Mouse (Mus musculus): ENCODE measurements around the gene Ctnna3. TPM values are rescaled to one million over a fixed set of nuclear protein-coding genes. Genes with fewer than 3 reads are reported as not detected.

The Ctnna3 gene
- polyA plus RNA-seq, 1 experiment from 2014 or later, result 0.42 TPM

- no peak overlapping the region for H3K9ac ChIP-seq (ENCODE audit: low read depth, low read length)
- no peaks in the 10 kb centered on the region for H3K9me3 ChIP-seq (ENCODE audit: control insufficient read depth, low read length)
- H3K36me3 ChIP-seq (ENCODE audit: control insufficient read depth, insufficient read depth, low read length), result no peaks in the 10 kb centered on the region
- no peak for ATAC-seq (ENCODE audit: low FRiP score)
- WGBS, result 86% methylated on average over 4 of the region's 4 CpGs
- H3K4me1 ChIP-seq (replicated peaks; ENCODE audit: control insufficient read depth, insufficient read depth, low read length), result no peaks in the 10 kb centered on the region
- H3K4me2 ChIP-seq (replicated peaks; ENCODE audit: low read depth, low read length), result no peak overlapping the region
- H3K27ac ChIP-seq (ENCODE audit: low read depth, low read length), result no peak overlapping the region
- H3K4me3 ChIP-seq (ENCODE audit: low read depth, low read length), result no peak overlapping the region
- no peak for DNase-seq (ENCODE audit: low spot score)
- no peaks in the 10 kb centered on the region for H3K27me3 ChIP-seq (ENCODE audit: control insufficient read depth, insufficient read depth, low read length)
Measured at GRCm38 (mm10) chr10:63839011-63839410, 409.1 kb downstream of the Ctnna3 start.

GRCm38 (mm10) chr10:63851946-63852345, 422.0 kb downstream of the Ctnna3 start:
- 85% methylated on average over 4 of the region's 4 CpGs for WGBS
- ATAC-seq (ENCODE audit: low FRiP score), result no peak
- H3K27ac ChIP-seq (ENCODE audit: low read depth, low read length), result no peak overlapping the region

GRCm38 (mm10) chr10:63869123-63869522, 439.2 kb downstream of the Ctnna3 start:
- no peak for DNase-seq (ENCODE audit: low spot score)
- Histone ChIP-seq H3K4me2 (replicated peaks; ENCODE audit: low read depth, low read length) (no peak overlapping the region), H3K4me3 (ENCODE audit: low read depth, low read length) (no peak overlapping the region), H3K27ac (ENCODE audit: low read depth, low read length) (no peak overlapping the region), H3K9me3 (ENCODE audit: control insufficient read depth, low read length) (no peaks in the 10 kb centered on the region), H3K36me3 (ENCODE audit: control insufficient read depth, insufficient read depth, low read length) (no peaks in the 10 kb centered on the region), H3K4me1 (replicated peaks; ENCODE audit: control insufficient read depth, insufficient read depth, low read length) (no peaks in the 10 kb centered on the region), H3K27me3 (ENCODE audit: control insufficient read depth, insufficient read depth, low read length) (no peaks in the 10 kb centered on the region), H3K9ac (ENCODE audit: low read depth, low read length) (no peak overlapping the region)
- ATAC-seq (ENCODE audit: low FRiP score), result no peak
- WGBS, result 92% methylated on average over 7 of the region's 7 CpGs

More at GRCm38 (mm10) chr10:63851946-63852345, 422.0 kb downstream of the Ctnna3 start:
- no peaks in the 10 kb centered on the region for H3K9me3 ChIP-seq (ENCODE audit: control insufficient read depth, low read length)
- H3K4me2 ChIP-seq (replicated peaks; ENCODE audit: low read depth, low read length), result no peak overlapping the region
- no peaks in the 10 kb centered on the region for H3K36me3 ChIP-seq (ENCODE audit: control insufficient read depth, insufficient read depth, low read length)
- no peak overlapping the region for H3K4me3 ChIP-seq (ENCODE audit: low read depth, low read length)
- H3K4me1 ChIP-seq (replicated peaks; ENCODE audit: control insufficient read depth, insufficient read depth, low read length), result no peaks in the 10 kb centered on the region
- H3K27me3 ChIP-seq (ENCODE audit: control insufficient read depth, insufficient read depth, low read length), result no peaks in the 10 kb centered on the region
- no peak overlapping the region for H3K9ac ChIP-seq (ENCODE audit: low read depth, low read length)
- no peak for DNase-seq (ENCODE audit: low spot score)

- WGBS, result 64% methylated on average over 5 of the region's 5 CpGs
- DNase-seq (ENCODE audit: low spot score) (no peak), ATAC-seq (ENCODE audit: low FRiP score) (no peak)
- no peak overlapping the region for H3K27ac ChIP-seq (ENCODE audit: low read depth, low read length)
- H3K4me2 ChIP-seq (replicated peaks; ENCODE audit: low read depth, low read length), result no peak overlapping the region
- no peak overlapping the region for H3K9ac ChIP-seq (ENCODE audit: low read depth, low read length)
- H3K27me3 ChIP-seq (ENCODE audit: control insufficient read depth, insufficient read depth, low read length), result no peaks in the 10 kb centered on the region
- no peaks in the 10 kb centered on the region for H3K4me1 ChIP-seq (replicated peaks; ENCODE audit: control insufficient read depth, insufficient read depth, low read length)
- H3K36me3 ChIP-seq (ENCODE audit: control insufficient read depth, insufficient read depth, low read length), result no peaks in the 10 kb centered on the region
- H3K4me3 ChIP-seq (ENCODE audit: low read depth, low read length), result no peak overlapping the region
- no peaks in the 10 kb centered on the region for H3K9me3 ChIP-seq (ENCODE audit: control insufficient read depth, low read length)
Measured at GRCm38 (mm10) chr10:63880462-63880903, 450.6 kb downstream of the Ctnna3 start.

GRCm38 (mm10) chr10:63886449-63887088, 456.7 kb downstream of the Ctnna3 start:
- Histone ChIP-seq H3K4me3 (ENCODE audit: low read depth, low read length) (no peak overlapping the region), H3K36me3 (ENCODE audit: control insufficient read depth, insufficient read depth, low read length) (no peaks in the 10 kb centered on the region), H3K4me1 (replicated peaks; ENCODE audit: control insufficient read depth, insufficient read depth, low read length) (no peaks in the 10 kb centered on the region), H3K9ac (ENCODE audit: low read depth, low read length) (no peak overlapping the region), H3K27me3 (ENCODE audit: control insufficient read depth, insufficient read depth, low read length) (no peaks in the 10 kb centered on the region), H3K27ac (ENCODE audit: low read depth, low read length) (no peak overlapping the region), H3K4me2 (replicated peaks; ENCODE audit: low read depth, low read length) (no peak overlapping the region), H3K9me3 (ENCODE audit: control insufficient read depth, low read length) (no peaks in the 10 kb centered on the region)
- ATAC-seq (ENCODE audit: low FRiP score) (no peak), DNase-seq (ENCODE audit: low spot score) (no peak)
- WGBS, result 87% methylated on average over 23 of the region's 23 CpGs

GRCm38 (mm10) chr10:63894612-63895011, 464.7 kb downstream of the Ctnna3 start:
- WGBS, result 93% methylated on average over 5 of the region's 5 CpGs

GRCm38 (mm10) chr10:63899891-63900290, 470.0 kb downstream of the Ctnna3 start:
- DNase-seq (ENCODE audit: low spot score) (no peak), ATAC-seq (ENCODE audit: low FRiP score) (no peak)
- H3K4me3 ChIP-seq (ENCODE audit: low read depth, low read length), result no peak overlapping the region
- H3K27ac ChIP-seq (ENCODE audit: low read depth, low read length), result no peak overlapping the region
- H3K9me3 ChIP-seq (ENCODE audit: control insufficient read depth, low read length), result no peaks in the 10 kb centered on the region
- H3K27me3 ChIP-seq (ENCODE audit: control insufficient read depth, insufficient read depth, low read length), result no peaks in the 10 kb centered on the region
- no peaks in the 10 kb centered on the region for H3K36me3 ChIP-seq (ENCODE audit: control insufficient read depth, insufficient read depth, low read length)
- no peaks in the 10 kb centered on the region for H3K4me1 ChIP-seq (replicated peaks; ENCODE audit: control insufficient read depth, insufficient read depth, low read length)
- H3K4me2 ChIP-seq (replicated peaks; ENCODE audit: low read depth, low read length), result no peak overlapping the region
- no peak overlapping the region for H3K9ac ChIP-seq (ENCODE audit: low read depth, low read length)

More at GRCm38 (mm10) chr10:63894612-63895011, 464.7 kb downstream of the Ctnna3 start:
- H3K9me3 ChIP-seq (ENCODE audit: control insufficient read depth, low read length), result no peaks in the 10 kb centered on the region
- no peak overlapping the region for H3K4me3 ChIP-seq (ENCODE audit: low read depth, low read length)
- H3K4me1 ChIP-seq (replicated peaks; ENCODE audit: control insufficient read depth, insufficient read depth, low read length), result no peaks in the 10 kb centered on the region
- H3K4me2 ChIP-seq (replicated peaks; ENCODE audit: low read depth, low read length), result no peak overlapping the region
- H3K36me3 ChIP-seq (ENCODE audit: control insufficient read depth, insufficient read depth, low read length), result no peaks in the 10 kb centered on the region
- no peaks in the 10 kb centered on the region for H3K27me3 ChIP-seq (ENCODE audit: control insufficient read depth, insufficient read depth, low read length)
- H3K9ac ChIP-seq (ENCODE audit: low read depth, low read length), result no peak overlapping the region
- ATAC-seq (ENCODE audit: low FRiP score) (no peak), DNase-seq (ENCODE audit: low spot score) (no peak)
- H3K27ac ChIP-seq (ENCODE audit: low read depth, low read length), result no peak overlapping the region

GRCm38 (mm10) chr10:63908878-63909277, 479.0 kb downstream of the Ctnna3 start:
- H3K27me3 ChIP-seq (ENCODE audit: control insufficient read depth, insufficient read depth, low read length), result no peaks in the 10 kb centered on the region
- no peak overlapping the region for H3K27ac ChIP-seq (ENCODE audit: low read depth, low read length)
- DNase-seq (ENCODE audit: low spot score) (no peak), ATAC-seq (ENCODE audit: low FRiP score) (no peak)
- no peaks in the 10 kb centered on the region for H3K4me1 ChIP-seq (replicated peaks; ENCODE audit: control insufficient read depth, insufficient read depth, low read length)
- no peak overlapping the region for H3K4me3 ChIP-seq (ENCODE audit: low read depth, low read length)
- no peaks in the 10 kb centered on the region for H3K9me3 ChIP-seq (ENCODE audit: control insufficient read depth, low read length)
- no peak overlapping the region for H3K9ac ChIP-seq (ENCODE audit: low read depth, low read length)
- no peaks in the 10 kb centered on the region for H3K36me3 ChIP-seq (ENCODE audit: control insufficient read depth, insufficient read depth, low read length)
- no peak overlapping the region for H3K4me2 ChIP-seq (replicated peaks; ENCODE audit: low read depth, low read length)

- H3K27me3 ChIP-seq (ENCODE audit: control insufficient read depth, insufficient read depth, low read length), result no peaks in the 10 kb centered on the region
- H3K4me2 ChIP-seq (replicated peaks; ENCODE audit: low read depth, low read length), result no peak within 1 kb of the TSS
- no peak within 1 kb of the TSS for H3K27ac ChIP-seq (ENCODE audit: low read depth, low read length)
- no peak within 1 kb of the TSS for H3K4me3 ChIP-seq (ENCODE audit: low read depth, low read length)
- DNase-seq (ENCODE audit: low spot score) (no peak), ATAC-seq (ENCODE audit: low FRiP score) (no peak)
- no peaks in the 10 kb centered on the region for H3K4me1 ChIP-seq (replicated peaks; ENCODE audit: control insufficient read depth, insufficient read depth, low read length)
- H3K9me3 ChIP-seq (ENCODE audit: control insufficient read depth, low read length), result no peaks in the 10 kb centered on the region
- no peak within 1 kb of the TSS for H3K9ac ChIP-seq (ENCODE audit: low read depth, low read length)
- H3K36me3 ChIP-seq (ENCODE audit: control insufficient read depth, insufficient read depth, low read length), result no peaks in the 10 kb centered on the region
Measured at GRCm38 (mm10) chr10:63927334-63927733, 497.4 kb downstream of the Ctnna3 start, which contains the start of gene Gm10118. Gm10118 (minus strand) TSS chr10:63927434.
